Mouse (Mus musculus): Measurements from ENCODE around the gene D13Ertd608e. TPM values are rescaled to one million over a fixed set of nuclear protein-coding genes. Genes with fewer than 3 reads are reported as not detected.
"Not testable (repeated sequence)": the region's sequence is repeated elsewhere in the genome, so short reads cannot be mapped to it uniquely, and the experiment has no call there.

D13Ertd608e gene
- polyA plus RNA-seq (2016; fragmentation: Nextera tagmentation; extraction: Ambion mirVana): not detected in 2 replicates

- ATAC-seq (ENCODE audit: insufficient number of reproducible peaks, insufficient read depth, low FRiP score, low TSS enrichment); H3K27ac ChIP-seq; H3K9ac ChIP-seq; H3K36me3 ChIP-seq; H3K9me3 ChIP-seq; H3K4me1 ChIP-seq: not testable (repeated sequence)
- Histone ChIP-seq H3K4me2 (replicated peaks) (peak within 1 kb of the TSS; percentile 31), H3K4me3 (0 out of 2 replicates have a peak within 1 kb of the TSS, but pooled peaks have one; percentile 16), H3K27me3 (peaks cover 12% of the 10 kb centered on the region)
- WGBS: 13% methylated on average over 19 of the region's 25 CpGs
These were observed at the start of gene D13Ertd608e for GRCm38 (mm10) chr13:119835320-119836056. D13Ertd608e (plus strand) TSS chr13:119836006.

- Histone ChIP-seq H3K9ac (peak overlapping the region; percentile 94), H3K4me3 (peak overlapping the region; percentile 80), H3K36me3 (peaks cover 32% of the 10 kb centered on the region), H3K27me3 (no peaks in the 10 kb centered on the region), H3K4me1 (peaks cover 8% of the 10 kb centered on the region), H3K27ac (peak overlapping the region; percentile 95), H3K4me2 (replicated peaks) (peak overlapping the region; percentile 57), H3K9me3 (no peaks in the 10 kb centered on the region)
- peak; percentile 62 for ATAC-seq (ENCODE audit: insufficient number of reproducible peaks, insufficient read depth, low FRiP score, low TSS enrichment)
- 2% methylated on average over 42 of the region's 66 CpGs for WGBS
These were observed 45.7 kb upstream of the D13Ertd608e start for GRCm38 (mm10) chr13:119789851-119790717.

GRCm38 (mm10) chr13:119790761-119791579 is 44.8 kb upstream of the D13Ertd608e start, which contains the start of gene Zfp131:
Zfp131 (minus strand) TSS chr13:119790889.
- Histone ChIP-seq H3K9me3 (no peaks in the 10 kb centered on the region), H3K4me1 (peaks cover 8% of the 10 kb centered on the region), H3K4me3 (peak within 1 kb of the TSS; percentile 80), H3K36me3 (peaks cover 23% of the 10 kb centered on the region), H3K9ac (peak within 1 kb of the TSS; percentile 94), H3K4me2 (replicated peaks) (peak within 1 kb of the TSS; percentile 73), H3K27ac (peak within 1 kb of the TSS; percentile 95), H3K27me3 (no peaks in the 10 kb centered on the region)
- under 1% methylated on average over 73 of the region's 86 CpGs for WGBS
- peak; percentile 98 for ATAC-seq (ENCODE audit: insufficient number of reproducible peaks, insufficient read depth, low FRiP score, low TSS enrichment)

- no peak for ATAC-seq (ENCODE audit: insufficient number of reproducible peaks, insufficient read depth, low FRiP score, low TSS enrichment)
- H3K4me1 ChIP-seq: peaks cover 8% of the 10 kb centered on the region
- peak overlapping the region; percentile 80 for H3K4me3 ChIP-seq
- peaks cover 21% of the 10 kb centered on the region for H3K36me3 ChIP-seq
- WGBS: 4% methylated on average over 16 of the region's 18 CpGs
- no peaks in the 10 kb centered on the region for H3K9me3 ChIP-seq
- peak overlapping the region; percentile 73 for H3K4me2 ChIP-seq (replicated peaks)
- peak overlapping the region; percentile 95 for H3K27ac ChIP-seq
- H3K9ac ChIP-seq: peak overlapping the region; percentile 94
- H3K27me3 ChIP-seq: no peaks in the 10 kb centered on the region
These were observed 44.1 kb upstream of the D13Ertd608e start for GRCm38 (mm10) chr13:119791580-119792135.

GRCm38 (mm10) chr13:119792791-119793404 is 42.9 kb upstream of the D13Ertd608e start:
- H3K27me3 ChIP-seq: no peaks in the 10 kb centered on the region
- H3K9ac ChIP-seq: no peak overlapping the region
- WGBS: 83% methylated on average over 5 of the region's 5 CpGs
- 0 out of 2 replicates have a peak, but pooled peaks cover 11% of the 10 kb centered on the region for H3K36me3 ChIP-seq
- no peak overlapping the region for H3K4me2 ChIP-seq (replicated peaks)
- H3K4me1 ChIP-seq: peaks cover 8% of the 10 kb centered on the region
- ATAC-seq (ENCODE audit: insufficient number of reproducible peaks, insufficient read depth, low FRiP score, low TSS enrichment): no peak
- no peak overlapping the region for H3K4me3 ChIP-seq
- no peaks in the 10 kb centered on the region for H3K9me3 ChIP-seq
- H3K27ac ChIP-seq: no peak overlapping the region

- Histone ChIP-seq H3K36me3 (no peaks in the 10 kb centered on the region), H3K27me3 (no peaks in the 10 kb centered on the region), H3K4me2 (replicated peaks) (no peak overlapping the region), H3K4me3 (no peak overlapping the region), H3K9me3 (no peaks in the 10 kb centered on the region), H3K4me1 (no peaks in the 10 kb centered on the region), H3K9ac (no peak overlapping the region), H3K27ac (no peak overlapping the region)
- no peak for ATAC-seq (ENCODE audit: insufficient number of reproducible peaks, insufficient read depth, low FRiP score, low TSS enrichment)
- 68% methylated on average over 4 of the region's 4 CpGs for WGBS
These were observed 38.1 kb upstream of the D13Ertd608e start for GRCm38 (mm10) chr13:119797656-119798055.

- 64% methylated on average over 2 of the region's 2 CpGs for WGBS
- H3K27me3 ChIP-seq: no peaks in the 10 kb centered on the region
- no peak overlapping the region for H3K4me2 ChIP-seq (replicated peaks)
- H3K27ac ChIP-seq: no peak overlapping the region
- no peak overlapping the region for H3K4me3 ChIP-seq
- H3K9me3 ChIP-seq: no peaks in the 10 kb centered on the region
- H3K4me1 ChIP-seq: no peaks in the 10 kb centered on the region
- ATAC-seq (ENCODE audit: insufficient number of reproducible peaks, insufficient read depth, low FRiP score, low TSS enrichment): no peak
- no peaks in the 10 kb centered on the region for H3K36me3 ChIP-seq
- no peak overlapping the region for H3K9ac ChIP-seq
These were observed 26.9 kb upstream of the D13Ertd608e start for GRCm38 (mm10) chr13:119808937-119809336.

- H3K36me3 ChIP-seq: no peaks in the 10 kb centered on the region
- H3K4me1 ChIP-seq: no peaks in the 10 kb centered on the region
- H3K27ac ChIP-seq: no peak overlapping the region
- H3K27me3 ChIP-seq: no peaks in the 10 kb centered on the region
- ATAC-seq (ENCODE audit: insufficient number of reproducible peaks, insufficient read depth, low FRiP score, low TSS enrichment): no peak
- no peak overlapping the region for H3K9ac ChIP-seq
- H3K4me3 ChIP-seq: no peak overlapping the region
- 73% methylated on average over 9 of the region's 9 CpGs for WGBS
- no peak overlapping the region for H3K4me2 ChIP-seq (replicated peaks)
- H3K9me3 ChIP-seq: no peaks in the 10 kb centered on the region
These were observed 25.8 kb upstream of the D13Ertd608e start for GRCm38 (mm10) chr13:119810031-119810430.

GRCm38 (mm10) chr13:119816798-119817197 is 19.0 kb upstream of the D13Ertd608e start:
- no peak overlapping the region for H3K27ac ChIP-seq
- no peak for ATAC-seq (ENCODE audit: insufficient number of reproducible peaks, insufficient read depth, low FRiP score, low TSS enrichment)
- no peak overlapping the region for H3K4me2 ChIP-seq (replicated peaks)
- H3K9me3 ChIP-seq: no peaks in the 10 kb centered on the region
- H3K27me3 ChIP-seq: no peaks in the 10 kb centered on the region
- no peaks in the 10 kb centered on the region for H3K36me3 ChIP-seq
- no peak overlapping the region for H3K4me3 ChIP-seq
- no peak overlapping the region for H3K9ac ChIP-seq
- H3K4me1 ChIP-seq: no peaks in the 10 kb centered on the region
- WGBS: 60% methylated on average over 8 of the region's 8 CpGs

GRCm38 (mm10) chr13:119817579-119818206 is 18.1 kb upstream of the D13Ertd608e start:
- no peak overlapping the region for H3K27ac ChIP-seq
- ATAC-seq (ENCODE audit: insufficient number of reproducible peaks, insufficient read depth, low FRiP score, low TSS enrichment): no peak
- no peaks in the 10 kb centered on the region for H3K36me3 ChIP-seq
- no peaks in the 10 kb centered on the region for H3K4me1 ChIP-seq
- WGBS: 32% methylated on average over 2 of the region's 2 CpGs
- H3K9me3 ChIP-seq: no peaks in the 10 kb centered on the region
- no peak overlapping the region for H3K4me2 ChIP-seq (replicated peaks)
- H3K9ac ChIP-seq: no peak overlapping the region
- no peaks in the 10 kb centered on the region for H3K27me3 ChIP-seq
- no peak overlapping the region for H3K4me3 ChIP-seq

All from embryonic facial prominence, embryonic 12.5 days (tissue).